Mouse (Mus musculus) liver, embryonic 16.5 days (tissue): ENCODE data around the gene Pik3r1. TPM values are rescaled to one million over a fixed set of nuclear protein-coding genes. Genes with fewer than 3 reads are reported as not detected.
A peak's percentile ranks its signal among the peaks of the same experiment; 100 is the strongest.

Experiments used
- ATAC-seq: fragments of 200-750 bp; cut with Nextera tagmentation; 2 replicates; pipeline ENCODE4 v1.8.0; 2017; ENCODE audit warnings: low read depth, mild to moderate bottlenecking, moderate number of reproducible peaks, moderate library complexity
- H3K27ac ChIP-seq: fragments of 300-500 bp; sonication (generic); 2 replicates; pipeline ENCODE4 v1.5.1; 2014; ENCODE audit warnings: mild to moderate bottlenecking, low read length
- H3K27me3 ChIP-seq: fragments of 300-500 bp; sonication (generic); 2 replicates; pipeline ENCODE4 v1.6.1; 2014; ENCODE audit warnings: low read depth, low read length, mixed read lengths; ENCODE audit not compliant: control insufficient read depth, insufficient read depth
- H3K36me3 ChIP-seq: fragments of 300-500 bp; sonication (generic); 2 replicates; pipeline ENCODE4 v1.6.1; 2014; ENCODE audit warnings: mild to moderate bottlenecking; ENCODE audit not compliant: control insufficient read depth, insufficient read depth
- H3K4me1 ChIP-seq: fragments of 300-500 bp; sonication (generic); 2 replicates; pipeline ENCODE4 v1.6.1; 2014; ENCODE audit warnings: low read depth, low read length, mixed read lengths; ENCODE audit not compliant: control insufficient read depth
- H3K4me2 ChIP-seq: fragments of 300-500 bp; sonication (generic); 2 replicates; pipeline ENCODE4 v1.6.1; 2014; ENCODE audit warnings: low read depth, low read length, mixed read lengths
- H3K4me3 ChIP-seq: fragments of 300-500 bp; sonication (generic); 2 replicates; pipeline ENCODE4 v1.5.1; 2014; ENCODE audit warnings: low read depth, mild to moderate bottlenecking, low read length
- H3K9ac ChIP-seq: fragments of 300-500 bp; sonication (generic); 2 replicates; pipeline ENCODE4 v1.6.1; 2014; ENCODE audit warnings: low read depth, low read length
- H3K9me3 ChIP-seq: fragments of 300-500 bp; sonication (generic); replicated peaks from 2 replicates; pipeline ENCODE4 v1.6.1; 2016; ENCODE audit warnings: low read length; ENCODE audit not compliant: control insufficient read depth
- WGBS: fragments of 180-500 bp; shearing (Covaris S2); extraction: QIAGEN DNeasy Blood & Tissue Kit; methylation state at CpG from one replicate; pipeline ENCODE4 v1.1.7; 2014; ENCODE audit not compliant: insufficient replicate concordance; 5-methylcytosine and 5-hydroxymethylcytosine counted together
- polyA plus RNA-seq: library from polyadenylated mRNA; unstranded; fragments of >200 nt; fragmentation: Nextera tagmentation; extraction: Ambion mirVana; gene quantifications from 2 replicates; pipeline ENCODE4 v1.2.1, GENCODE M21; 2015

Pik3r1 gene
- polyA plus RNA-seq, 1 experiment from 2014 or later: 18.6 TPM

- H3K27ac ChIP-seq: no peak overlapping the region
- peaks cover 10% of the 10 kb centered on the region for H3K36me3 ChIP-seq
- no peaks in the 10 kb centered on the region for H3K27me3 ChIP-seq
- H3K9ac ChIP-seq: no peak overlapping the region
- 74% methylated on average over 4 of the region's 4 CpGs for WGBS
- no peak overlapping the region for H3K4me2 ChIP-seq
- no peak for ATAC-seq
- H3K4me3 ChIP-seq: no peak overlapping the region
- peaks cover 5% of the 10 kb centered on the region for H3K4me1 ChIP-seq
- H3K9me3 ChIP-seq: no peaks in the 10 kb centered on the region
These were observed 90.0 kb downstream of the Pik3r1 start for GRCm38 (mm10) chr13:101678036-101678435.

- H3K27ac ChIP-seq: 0 out of 2 replicates have a peak overlapping the region, but pooled peaks have one; percentile 14
- H3K4me1 ChIP-seq: no peaks in the 10 kb centered on the region
- 46% methylated on average over 3 of the region's 3 CpGs for WGBS
- H3K27me3 ChIP-seq: no peaks in the 10 kb centered on the region
- H3K4me3 ChIP-seq: no peak overlapping the region
- H3K9ac ChIP-seq: no peak overlapping the region
- H3K9me3 ChIP-seq: no peaks in the 10 kb centered on the region
- H3K36me3 ChIP-seq: no peaks in the 10 kb centered on the region
- ATAC-seq: no peak
- H3K4me2 ChIP-seq: no peak overlapping the region
These were observed 94.1 kb downstream of the Pik3r1 start for GRCm38 (mm10) chr13:101673876-101674275.

DNA sequence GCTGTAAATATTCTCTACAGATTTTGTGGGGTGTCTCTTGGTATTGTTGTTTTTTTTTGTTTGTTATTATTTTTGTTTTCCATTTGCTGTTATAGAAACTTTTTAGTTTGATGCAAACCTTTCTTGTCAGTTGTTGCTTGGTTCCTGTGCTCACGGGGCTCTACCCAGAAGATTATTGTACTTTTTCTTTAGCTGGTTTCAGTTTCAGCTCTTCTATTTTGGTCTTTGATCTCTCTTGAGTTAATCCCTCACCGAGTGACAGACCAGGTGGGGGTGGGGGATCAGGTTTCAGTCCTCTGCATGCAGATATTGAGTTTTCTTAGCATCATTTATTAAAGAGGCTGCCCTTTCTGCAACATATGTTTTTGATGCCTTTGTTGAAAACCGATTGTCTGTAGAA lies 99.2 kb downstream of the Pik3r1 start:
- no peaks in the 10 kb centered on the region for H3K9me3 ChIP-seq
- H3K4me1 ChIP-seq: peaks cover 6% of the 10 kb centered on the region
- H3K4me2 ChIP-seq: no peak overlapping the region
- no peak overlapping the region for H3K27ac ChIP-seq
- no peak for ATAC-seq
- WGBS: 34% methylated on average over 3 of the region's 3 CpGs
- H3K36me3 ChIP-seq: no peaks in the 10 kb centered on the region
- H3K9ac ChIP-seq: no peak overlapping the region
- no peaks in the 10 kb centered on the region for H3K27me3 ChIP-seq
- H3K4me3 ChIP-seq: no peak overlapping the region

DNA sequence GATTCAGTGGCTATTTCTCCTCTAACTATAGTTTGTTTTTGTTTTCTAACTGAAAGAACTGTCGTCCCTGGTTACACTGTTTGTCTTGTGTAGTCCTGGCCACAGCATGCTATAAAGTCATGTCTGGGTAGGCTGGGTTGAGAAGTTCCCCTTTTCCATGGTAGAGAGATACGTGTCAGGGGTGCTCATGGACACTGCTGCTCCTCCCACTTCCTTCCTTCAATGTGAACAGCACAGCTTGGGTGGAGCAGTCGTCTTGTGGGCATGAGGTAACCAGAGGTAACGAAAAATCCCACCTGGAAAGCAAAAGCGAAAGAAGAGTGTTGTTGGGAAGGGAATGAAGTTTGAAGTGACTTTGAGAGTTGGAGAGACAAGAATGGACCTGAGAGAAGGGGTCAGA lies 104.0 kb downstream of the Pik3r1 start:
- WGBS: 17% methylated on average over 5 of the region's 5 CpGs
- Histone ChIP-seq H3K36me3 (no peaks in the 10 kb centered on the region), H3K4me1 (peaks cover 17% of the 10 kb centered on the region), H3K4me3 (peak overlapping the region; percentile 25; the same call in 1 of the 2 replicates), H3K9ac (peak overlapping the region; percentile 19; the same call in 1 of the 2 replicates), H3K27ac (peak overlapping the region; percentile 21; the same call in 1 of the 2 replicates), H3K9me3 (no peaks in the 10 kb centered on the region), H3K4me2 (peak overlapping the region; percentile 24; the same call in 1 of the 2 replicates), H3K27me3 (no peaks in the 10 kb centered on the region)
- peak; percentile 58 for ATAC-seq

DNA sequence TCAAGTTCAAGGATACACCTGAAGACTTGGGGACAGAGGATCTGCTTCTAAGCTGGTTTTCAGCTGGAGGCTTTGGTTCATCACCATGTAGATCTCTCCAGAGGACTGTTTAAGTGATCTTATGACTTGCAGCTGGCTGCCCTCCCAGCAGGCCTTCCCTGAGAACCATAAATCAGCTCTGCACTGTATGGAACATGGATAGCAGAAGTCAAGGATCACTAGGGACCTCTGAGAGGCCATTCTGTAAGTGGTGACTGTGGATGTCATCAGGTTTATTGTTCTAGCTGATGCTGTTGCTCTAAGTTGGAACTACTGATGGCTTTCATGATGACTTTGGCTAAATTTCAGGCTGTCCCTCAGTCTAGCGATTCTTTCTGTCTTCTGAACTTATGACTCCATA lies 105.1 kb downstream of the Pik3r1 start:
- no peak overlapping the region for H3K4me2 ChIP-seq
- no peak overlapping the region for H3K9ac ChIP-seq
- H3K27ac ChIP-seq: 0 out of 2 replicates have a peak overlapping the region, but pooled peaks have one; percentile 14
- 71% methylated on average over 1 of the region's 1 CpGs for WGBS
- no peaks in the 10 kb centered on the region for H3K27me3 ChIP-seq
- H3K9me3 ChIP-seq: no peaks in the 10 kb centered on the region
- ATAC-seq: no peak
- peaks cover 23% of the 10 kb centered on the region for H3K4me1 ChIP-seq
- H3K36me3 ChIP-seq: no peaks in the 10 kb centered on the region
- no peak overlapping the region for H3K4me3 ChIP-seq

DNA sequence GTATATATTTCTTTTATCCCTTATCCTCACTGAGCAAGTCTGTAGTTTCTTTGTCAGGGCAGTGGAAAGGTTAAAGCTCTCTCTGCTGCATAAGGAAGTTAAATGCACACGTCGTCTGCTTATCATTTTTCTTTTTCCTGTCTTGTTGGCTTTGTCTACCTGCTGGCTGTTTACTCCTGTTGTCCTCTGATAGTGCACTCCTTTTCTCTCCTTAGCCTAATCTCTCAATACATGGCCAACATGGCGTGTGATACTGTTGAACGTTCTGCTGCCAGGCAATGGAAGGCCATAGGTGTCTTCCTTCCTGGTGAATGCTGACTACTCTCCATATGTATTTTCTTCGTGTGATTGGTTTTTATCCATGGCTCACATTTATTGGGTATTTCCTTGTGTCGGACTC lies 106.5 kb downstream of the Pik3r1 start:
- Histone ChIP-seq H3K4me1 (peaks cover 26% of the 10 kb centered on the region), H3K9ac (no peak overlapping the region), H3K4me3 (no peak overlapping the region), H3K9me3 (no peaks in the 10 kb centered on the region), H3K27me3 (no peaks in the 10 kb centered on the region), H3K4me2 (0 out of 2 replicates have a peak overlapping the region, but pooled peaks have one; percentile 2), H3K36me3 (no peaks in the 10 kb centered on the region), H3K27ac (no peak overlapping the region)
- ATAC-seq: peak; percentile 61
- 21% methylated on average over 6 of the region's 6 CpGs for WGBS

DNA sequence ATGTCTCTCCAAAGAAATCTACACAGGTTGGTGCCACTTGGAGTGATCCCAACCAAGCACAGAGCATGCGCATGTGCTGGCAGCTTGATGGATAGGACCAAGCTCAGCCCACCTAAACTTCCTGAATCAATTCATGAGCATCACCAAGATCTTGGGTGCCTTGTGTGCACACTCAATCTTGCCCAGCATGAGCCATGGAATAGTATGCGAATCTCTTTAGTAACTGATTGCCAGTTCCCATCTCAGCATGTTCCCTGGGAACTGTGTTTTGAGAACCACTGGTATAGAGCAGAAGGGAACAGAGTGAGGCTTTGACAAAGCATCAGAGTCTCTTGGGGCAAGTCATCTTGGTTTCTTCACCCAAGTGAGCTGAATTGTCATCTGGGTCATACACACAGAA lies 107.8 kb downstream of the Pik3r1 start:
- Histone ChIP-seq H3K27me3 (no peaks in the 10 kb centered on the region), H3K9ac (no peak overlapping the region), H3K4me2 (no peak overlapping the region), H3K4me1 (peaks cover 26% of the 10 kb centered on the region), H3K9me3 (no peaks in the 10 kb centered on the region), H3K4me3 (no peak overlapping the region), H3K36me3 (no peaks in the 10 kb centered on the region), H3K27ac (no peak overlapping the region)
- ATAC-seq: no peak
- WGBS: 90% methylated on average over 2 of the region's 2 CpGs

GRCm38 (mm10) chr13:101652131-101652530 lies 115.9 kb downstream of the Pik3r1 start:
- Histone ChIP-seq H3K36me3 (no peaks in the 10 kb centered on the region), H3K27me3 (no peaks in the 10 kb centered on the region), H3K9me3 (no peaks in the 10 kb centered on the region), H3K9ac (no peak overlapping the region), H3K27ac (no peak overlapping the region), H3K4me3 (no peak overlapping the region), H3K4me2 (no peak overlapping the region), H3K4me1 (no peaks in the 10 kb centered on the region)
- WGBS: 58% methylated on average over 2 of the region's 2 CpGs
- ATAC-seq: no peak

- Histone ChIP-seq H3K4me2 (no peak overlapping the region), H3K9ac (no peak overlapping the region), H3K4me1 (no peaks in the 10 kb centered on the region), H3K9me3 (no peaks in the 10 kb centered on the region), H3K4me3 (no peak overlapping the region), H3K27me3 (no peaks in the 10 kb centered on the region), H3K27ac (no peak overlapping the region), H3K36me3 (no peaks in the 10 kb centered on the region)
- 52% methylated on average over 2 of the region's 2 CpGs for WGBS
- ATAC-seq: no peak
These were observed 126.4 kb downstream of the Pik3r1 start for GRCm38 (mm10) chr13:101641632-101642031.
